Mouse (Mus musculus) Patski (cell line): Measurements from ENCODE around the gene Scd1. TPM values are rescaled to one million over a fixed set of nuclear protein-coding genes. Genes with fewer than 3 reads are reported as not detected.
A peak's percentile ranks its signal among the peaks of the same experiment; 100 is the strongest.
"Not testable (repeated sequence)": the region's sequence is repeated elsewhere in the genome, so short reads cannot be mapped to it uniquely, and the experiment has no call there.

Experiments used
- ATAC-seq: fragments of 100-300 bp; one replicate; pipeline ENCODE4 v1.8.0; 2021
- CTCF ChIA-PET: fragments of 350-600 bp; sonication (Branson Sonifier 250); formaldehyde crosslinking; loops from one replicate; lab custom pipeline; 2022; ENCODE audit warnings: inconsistent platforms; lab: Charles Lee
- POLR2A ChIA-PET: fragments of 350-600 bp; sonication (Branson Sonifier 250); formaldehyde crosslinking; loops from one replicate; lab custom pipeline; 2022; ENCODE audit warnings: antibody characterized with exemption, inconsistent platforms; lab: Charles Lee
- DNase-seq: peaks from one replicate; pipeline ENCODE4 v3.0.0-alpha.2; 2011; ENCODE audit warnings: low read depth, low spot score
- H3K27me3 ChIP-seq: fragments of 371-371 bp; one replicate; pipeline ENCODE4 v1.5.1; 2021
- CTCF ChIP-seq: fragments of 100-300 bp; IDR thresholded peaks from one replicate; pipeline ENCODE4 v1.5.1; 2021
- in situ Hi-C: fragments of 300-500 bp; cut with MboI; formaldehyde crosslinking; loops from 3 replicates; pipeline ENCODE4 v1.11.1; 2018; ENCODE audit warnings: low pct_unique_long_range_greater_than_20kb, mixed read lengths
- polyA plus RNA-seq: library from polyadenylated mRNA; unstranded; gene quantifications from one replicate; pipeline ENCODE4 v1.2.3, GENCODE M21; 2021

Scd1 gene
- polyA plus RNA-seq, 1 experiment from 2014 or later = 2.4 TPM

DNA sequence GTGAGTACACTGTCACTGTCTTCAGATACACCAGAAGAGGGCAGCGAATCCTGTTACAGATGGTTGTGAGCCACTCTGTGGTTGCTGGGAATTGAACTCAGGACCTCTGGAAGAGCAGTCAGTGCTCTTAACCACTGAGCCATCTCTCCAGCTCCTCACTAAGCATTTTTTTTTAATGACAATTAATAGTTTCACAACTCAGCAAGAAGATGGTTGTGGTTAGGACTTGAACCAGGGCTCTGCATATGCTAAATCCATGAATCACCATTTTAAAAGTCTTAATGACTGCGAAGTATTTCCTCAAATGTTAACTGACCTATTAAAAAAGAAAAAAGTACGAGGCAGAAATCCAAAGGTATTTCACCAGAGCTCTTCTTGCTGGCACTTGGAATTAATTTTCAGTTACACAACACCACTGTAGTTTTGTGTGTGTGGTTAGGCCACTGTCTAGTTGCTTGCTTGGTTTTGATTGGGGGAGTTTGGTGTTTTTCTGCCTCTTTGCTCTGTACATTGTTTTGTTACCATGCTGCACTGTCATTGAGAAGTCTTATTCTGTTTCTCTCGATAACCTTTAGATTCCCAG, 20.5 kb downstream of the Scd1 start:
- in situ Hi-C loops = no loop called here
- POLR2A ChIA-PET = no interaction called here
- no peaks in the 10 kb centered on the region for H3K27me3 ChIP-seq
- CTCF ChIA-PET = interaction anchor here (1.4 kb wide), 1 partner anchor 12 kb away, joined by 3 read pairs; no protein-coding TSS in a partner anchor
- no peak for TF ChIP-seq CTCF
- DNase-seq (peak; percentile 59), ATAC-seq (peak; percentile 72)

DNA sequence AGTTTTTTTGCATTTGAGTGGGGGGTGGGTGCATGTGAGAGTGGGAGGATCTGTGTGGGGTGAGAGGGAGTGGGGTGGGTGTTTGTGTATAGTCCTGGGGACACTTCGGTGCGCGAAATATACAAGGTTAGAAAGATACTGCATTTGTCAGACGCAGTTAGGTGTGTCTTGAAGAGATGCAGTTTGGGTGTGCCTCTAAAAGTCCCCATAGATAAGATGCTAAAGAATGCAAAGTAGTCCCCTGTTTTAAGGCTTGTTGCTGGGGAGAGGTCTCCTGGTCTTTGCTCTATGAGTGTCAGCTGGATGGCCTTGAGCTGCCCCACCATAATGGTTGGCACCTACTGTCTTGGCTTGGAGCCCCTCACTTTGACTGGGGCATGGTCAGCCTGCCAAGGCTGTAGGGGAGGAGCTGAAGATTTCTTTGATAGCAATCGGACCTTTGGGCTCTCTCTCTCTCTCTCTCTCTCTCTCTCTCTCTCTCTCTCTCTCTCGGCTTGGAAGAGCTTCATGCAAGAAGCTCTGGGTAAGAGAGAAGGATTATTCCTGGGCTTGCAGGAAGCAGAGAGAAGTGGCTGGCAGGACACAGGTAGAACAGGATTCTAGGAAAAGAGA, 21.7 kb downstream of the Scd1 start:
- DNase-seq = no peak
- no peak for ATAC-seq
- no peak for TF ChIP-seq CTCF
- in situ Hi-C loops = no loop called here
- H3K27me3 ChIP-seq = no peaks in the 10 kb centered on the region
- CTCF ChIA-PET = interaction anchor here (1.2 to 1.4 kb wide), 2 partner anchors 11 to 12 kb away, joined by 3 to 4 read pairs; no protein-coding TSS in a partner anchor
- POLR2A ChIA-PET = interaction anchor here (0.5 to 0.6 kb wide), 3 partner anchors 209 to 1943 kb away, joined by 3 to 4 read pairs (median 3); no protein-coding TSS in a partner anchor

DNA sequence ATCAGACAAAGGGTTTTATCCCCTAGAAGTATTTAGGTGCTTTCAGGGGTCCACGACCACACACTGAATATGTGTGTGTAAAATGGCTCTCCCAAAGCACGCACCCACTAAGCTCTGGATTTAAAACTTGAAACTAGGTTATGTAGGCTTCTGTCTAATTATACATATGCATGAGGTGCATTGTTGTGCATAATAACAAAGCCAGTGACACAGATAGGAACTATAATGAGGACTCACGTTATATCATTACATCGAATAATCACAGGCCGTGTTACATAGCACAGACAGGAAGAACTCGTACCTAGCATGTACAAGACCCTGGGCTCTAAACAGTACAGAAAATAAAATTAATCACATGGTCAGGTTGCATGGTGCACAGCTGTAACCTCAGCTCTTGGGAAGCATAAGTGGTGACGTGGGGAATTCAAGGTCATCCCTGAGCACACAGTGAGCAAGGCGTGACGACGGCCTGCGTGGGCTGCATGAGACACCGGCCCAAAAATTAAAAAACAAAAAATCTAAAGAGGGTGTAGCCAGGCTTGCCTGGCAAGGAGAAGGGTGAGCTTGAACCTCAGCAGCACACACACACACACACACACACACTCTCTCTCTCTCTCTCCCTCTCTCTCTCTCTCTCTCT, 24.9 kb downstream of the Scd1 start:
- in situ Hi-C loops = no loop called here
- H3K27me3 ChIP-seq = no peaks in the 10 kb centered on the region
- DNase-seq (no peak), ATAC-seq (no peak)
- ChIA-PET CTCF (no interaction called here), POLR2A (no interaction called here)
- TF ChIP-seq CTCF = no peak

DNA sequence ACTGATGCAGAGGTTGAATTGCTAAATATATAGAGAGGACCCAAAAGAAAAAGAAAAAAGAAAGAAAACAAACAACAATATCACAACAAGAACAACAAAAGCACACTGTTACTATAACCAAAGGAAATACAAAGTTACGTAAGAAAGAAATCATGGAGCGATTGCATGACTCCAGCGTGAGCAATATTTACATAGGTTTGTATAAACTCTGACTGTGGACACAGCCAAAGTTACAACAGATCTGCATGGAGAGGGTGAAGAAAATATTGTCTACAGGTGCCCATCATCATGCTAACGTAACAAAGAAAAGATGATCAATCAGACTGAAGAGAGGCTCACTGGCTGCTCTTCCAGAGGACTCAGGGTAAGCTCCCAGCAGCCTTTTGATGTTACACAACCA, 27.6 kb downstream of the Scd1 start:
- peaks cover 4% of the 10 kb centered on the region for H3K27me3 ChIP-seq
- no peak for TF ChIP-seq CTCF
- DNase-seq (no peak), ATAC-seq (no peak)
- ChIA-PET CTCF (interaction anchor here (1.2 kb wide), 1 partner anchor 63 kb away, joined by 4 read pairs; no protein-coding TSS in a partner anchor), POLR2A (no interaction called here)
- in situ Hi-C loops = no loop called here

DNA sequence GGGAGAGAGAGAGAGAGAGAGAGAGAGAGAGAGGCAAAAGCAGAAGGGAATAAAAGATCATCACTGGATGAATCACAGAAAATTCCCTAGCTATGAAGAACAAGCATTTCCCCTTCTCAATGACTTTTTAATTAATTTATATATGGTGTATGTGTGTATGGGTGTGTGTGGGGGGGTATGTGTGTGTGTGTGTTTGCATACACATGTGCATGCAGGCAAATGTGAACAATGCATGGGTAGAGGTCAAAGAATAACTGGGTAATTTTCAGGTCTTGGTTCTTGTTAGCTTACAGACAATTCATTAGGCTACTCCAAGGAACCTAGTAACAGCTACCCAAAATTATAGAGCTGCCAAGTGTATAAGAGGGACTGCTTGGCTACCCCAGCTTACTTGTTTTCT, 28.6 kb downstream of the Scd1 start:
- DNase-seq = no peak
- ATAC-seq = no peak
- H3K27me3 ChIP-seq = peaks cover 4% of the 10 kb centered on the region
- no peak for TF ChIP-seq CTCF
- ChIA-PET CTCF (interaction anchor here (0.7 to 1.2 kb wide), 2 partner anchors 21 to 64 kb away, joined by 3 to 4 read pairs; no protein-coding TSS in a partner anchor), POLR2A (no interaction called here)
- in situ Hi-C loops = loop anchor here (5.0 kb wide), 1 partner anchor 78 kb away; no protein-coding TSS in a partner anchor

DNA sequence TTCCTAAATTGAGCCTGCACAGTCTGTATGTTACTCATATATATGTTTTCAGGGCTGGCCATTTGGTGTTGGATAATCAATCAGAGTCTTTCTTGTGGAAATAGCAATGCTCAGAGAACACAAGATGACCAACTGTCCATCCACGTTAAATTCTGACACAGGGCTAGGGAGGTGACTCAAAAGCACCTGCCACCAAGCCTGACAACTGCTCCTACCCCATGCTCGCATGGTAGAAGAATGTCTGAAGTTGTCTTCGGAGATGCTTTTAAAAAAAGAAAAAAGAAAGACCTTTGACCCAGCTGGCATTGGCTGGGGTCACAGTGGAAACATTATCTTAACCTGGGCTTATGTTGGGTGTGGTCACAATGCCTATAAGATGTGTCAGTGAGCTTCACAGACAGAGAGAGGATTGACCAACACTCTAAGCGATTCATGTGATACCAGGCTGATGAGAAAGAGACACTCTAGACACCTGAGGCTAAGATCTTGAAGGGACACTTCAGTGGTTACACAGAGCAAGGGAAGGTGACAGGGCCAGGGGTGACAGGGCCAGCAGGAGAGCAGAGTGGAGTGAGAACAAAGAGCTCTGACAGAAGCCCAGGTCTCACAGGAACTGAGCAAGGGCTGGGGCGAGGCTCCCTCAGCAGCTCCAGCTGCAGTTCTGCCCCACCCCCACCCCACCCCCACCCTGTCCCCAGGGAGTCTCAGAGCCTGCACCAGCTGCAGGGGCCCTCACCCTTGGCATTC, 29.9 kb downstream of the Scd1 start:
- ATAC-seq = peak; percentile 35
- peaks cover 12% of the 10 kb centered on the region for H3K27me3 ChIP-seq
- TF ChIP-seq CTCF = no peak
- no peak for DNase-seq
- ChIA-PET CTCF (interaction anchor here (1.1 kb wide), 1 partner anchor 133 kb away, joined by 3 read pairs; no protein-coding TSS in a partner anchor), POLR2A (no interaction called here)
- in situ Hi-C loops = loop anchor here (5.0 kb wide), 1 partner anchor 79 kb away; no protein-coding TSS in a partner anchor

DNA sequence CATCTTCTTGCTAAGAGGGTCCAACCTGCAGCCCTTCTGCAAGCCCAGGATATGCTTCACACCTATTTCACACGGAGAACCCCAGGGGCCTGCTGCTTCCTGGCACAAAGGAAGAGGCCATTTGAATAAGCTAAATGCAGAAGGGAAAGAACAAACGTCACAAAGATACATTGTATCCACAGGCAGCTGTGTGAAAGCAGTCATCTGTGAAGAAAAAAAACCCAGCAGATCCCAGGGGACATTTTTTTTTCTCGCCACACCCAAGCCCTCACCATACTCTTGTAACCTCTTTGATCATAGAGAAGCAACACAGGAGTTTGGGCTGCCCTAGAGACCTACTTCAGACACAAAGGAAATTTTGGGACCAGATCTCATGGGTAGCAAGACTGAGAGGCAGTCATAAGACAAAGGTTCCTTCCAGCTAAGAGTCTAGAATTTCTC, 31.1 kb downstream of the Scd1 start:
- DNase-seq = no peak
- in situ Hi-C loops = loop anchor here (5.0 kb wide), 1 partner anchor 81 kb away; no protein-coding TSS in a partner anchor
- ChIA-PET CTCF (no interaction called here), POLR2A (no interaction called here)
- H3K27me3 ChIP-seq = peaks cover 12% of the 10 kb centered on the region
- no peak for ATAC-seq
- TF ChIP-seq CTCF = no peak

DNA sequence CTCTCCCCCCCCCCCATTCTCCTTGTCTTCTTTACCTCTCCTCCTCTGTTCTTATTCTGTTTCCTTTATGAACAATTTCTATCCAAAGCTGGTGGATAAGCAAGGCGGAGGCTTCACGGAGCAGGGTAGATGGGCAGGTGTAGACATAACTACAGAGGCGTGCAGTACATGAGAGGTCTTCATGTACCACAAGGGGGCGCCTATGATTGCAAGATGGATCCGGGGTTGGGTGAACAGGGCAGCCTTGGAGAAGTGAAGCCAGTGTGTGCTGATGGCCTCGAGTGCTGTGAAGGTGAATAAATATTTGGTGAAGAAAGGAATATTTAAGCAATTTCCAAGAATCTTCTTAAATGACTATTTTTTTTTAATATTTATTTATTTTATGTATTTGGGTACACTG, 34.7 kb downstream of the Scd1 start:
- no peak for ATAC-seq

DNA sequence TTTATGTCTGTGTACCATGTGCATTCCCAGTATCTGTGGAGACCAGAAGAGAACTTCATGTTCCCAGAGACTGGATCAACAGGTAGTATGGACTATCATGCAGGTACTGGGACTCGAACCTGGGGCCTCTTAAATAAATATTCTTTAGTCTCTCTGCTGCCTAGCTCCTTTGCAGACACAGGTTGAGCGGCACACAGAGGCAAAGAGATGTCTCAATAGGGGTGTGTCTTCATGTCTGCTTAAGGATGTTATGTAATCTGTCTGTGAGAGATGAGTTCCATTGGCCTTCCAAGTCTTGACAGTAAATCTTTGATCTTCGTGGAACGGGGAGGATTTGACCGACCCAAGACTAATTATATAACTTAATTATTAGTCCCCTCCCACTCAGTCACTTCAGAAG, 37.4 kb downstream of the Scd1 start:
- in situ Hi-C loops = loop anchor here (5.0 kb wide), 2 partner anchors 47 to 167 kb away; no protein-coding TSS in a partner anchor
- CTCF ChIA-PET = interaction anchor here (1.4 kb wide), 1 partner anchor 48 kb away, joined by 4 read pairs; no protein-coding TSS in a partner anchor
- H3K27me3 ChIP-seq = peaks cover 8% of the 10 kb centered on the region
- DNase-seq (no peak), ATAC-seq (no peak)
- POLR2A ChIA-PET = no interaction called here
- no peak for TF ChIP-seq CTCF

More for the DNA sequence above, 34.7 kb downstream of the Scd1 start:
- in situ Hi-C loops = loop anchor here (5.0 kb wide), 2 partner anchors 44 to 164 kb away; no protein-coding TSS in a partner anchor
- H3K27me3 ChIP-seq = peaks cover 12% of the 10 kb centered on the region
- ChIA-PET POLR2A (no interaction called here), CTCF (no interaction called here)
- TF ChIP-seq CTCF = peak; percentile 72
- DNase-seq = no peak

DNA sequence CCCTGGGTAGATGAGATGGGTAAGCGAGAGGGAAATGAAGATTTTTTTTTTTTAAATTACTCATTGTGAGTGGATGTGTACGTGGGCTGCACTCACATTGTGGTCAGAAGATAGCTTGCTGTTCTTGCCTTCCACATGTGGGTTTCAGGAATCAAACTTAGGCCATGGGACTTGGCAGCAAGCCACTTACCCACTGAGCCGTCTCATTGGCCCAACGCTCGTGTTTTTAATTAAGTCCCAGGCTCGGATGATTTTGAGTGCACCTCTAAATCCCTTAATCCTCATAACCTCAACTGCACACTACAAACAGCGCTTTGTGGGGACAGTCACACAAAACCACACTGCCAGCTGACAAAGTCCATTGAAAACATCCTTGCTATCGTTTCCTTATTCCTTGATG, 38.3 kb downstream of the Scd1 start:
- H3K27me3 ChIP-seq = peaks cover 8% of the 10 kb centered on the region
- peak; percentile 10 for TF ChIP-seq CTCF
- ChIA-PET POLR2A (interaction anchor here (0.6 kb wide), 2 partner anchors 38 to 397 kb away, joined by 3 to 6 read pairs; no protein-coding TSS in a partner anchor), CTCF (interaction anchor here (1.5 kb wide), 1 partner anchor 107 kb away, joined by 6 read pairs; no protein-coding TSS in a partner anchor)
- in situ Hi-C loops = no loop called here
- DNase-seq (peak; percentile 96), ATAC-seq (peak; percentile 38)

DNA sequence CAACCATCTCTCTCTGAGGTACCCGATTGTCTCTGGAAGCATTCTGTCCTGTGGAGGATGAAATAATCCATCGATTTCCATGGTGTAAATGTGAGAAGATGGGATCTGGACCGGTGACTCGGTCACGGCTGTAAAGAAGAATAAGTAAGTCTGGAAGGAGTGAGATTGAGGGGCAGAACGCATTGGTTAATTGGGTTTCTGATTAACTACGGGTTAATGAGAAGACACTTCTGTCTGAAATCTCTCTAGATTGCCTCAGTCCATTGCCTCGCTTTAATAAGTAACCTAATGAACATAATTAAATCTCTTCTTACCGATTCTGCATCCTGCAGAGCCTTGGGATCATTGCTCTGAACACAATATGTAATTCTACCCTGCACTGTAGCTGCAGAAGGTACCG, 40.6 kb downstream of the Scd1 start:
- H3K27me3 ChIP-seq, in situ Hi-C loops, POLR2A ChIA-PET, DNase-seq, ATAC-seq, CTCF ChIA-PET: not testable (repeated sequence)
